Mouse (Mus musculus) stomach, adult 2 months (tissue): ENCODE data around the gene Txnip. TPM values are rescaled to one million over a fixed set of nuclear protein-coding genes. Genes with fewer than 3 reads are reported as not detected.

Experiments
- polyA plus RNA-seq: library from polyadenylated mRNA; depleted of rRNA; stranded (reverse); fragments of >200 nt; gene quantifications from 2 replicates; pipeline ENCODE4 v1.2.3, GENCODE M21; 2012; rRNA removed

Txnip gene
- 353 and 474 TPM in 2 replicates for polyA plus RNA-seq

GRCm38 (mm10) chr3:96557694-96558093, at the start of gene Txnip:
TSS of gene Txnip (plus strand) at chr3:96557957.

GRCm38 (mm10) chr3:96524914-96525313, 32.8 kb upstream of the Txnip start, which contains the start of gene Hfe2:
TSS of gene Hfe2 (plus strand) at chr3:96525172.

GRCm38 (mm10) chr3:96576690-96577541, 19.2 kb downstream of the Txnip start, which contains the start of gene Gm16253:
TSS of gene Gm16253 (plus strand) at chr3:96576984.

GRCm38 (mm10) chr3:96593790-96594560, 36.2 kb downstream of the Txnip start, which contains the start of gene Polr3gl:
TSS of gene Polr3gl (minus strand) at chr3:96594181.

GRCm38 (mm10) chr3:96596228-96596707, 38.5 kb downstream of the Txnip start, which contains the start of gene Ankrd34a:
TSS of gene Ankrd34a (plus strand) at chr3:96596636.

GRCm38 (mm10) chr3:96600639-96601250, 43.0 kb downstream of the Txnip start, which contains the start of gene Lix1l:
TSS of gene Lix1l (plus strand) at chr3:96601149.

Other genes with a start within 250 kb of the Txnip start
- 0.11 and 0.22 TPM in 2 replicates for gene BC107364, start 105.7 kb upstream of the Txnip start, polyA plus RNA-seq
- gene Hfe2, start 32.8 kb upstream of the Txnip start, polyA plus RNA-seq, result 5.6 and 7.5 TPM in 2 replicates
- gene Gm16253, start 19.0 kb downstream of the Txnip start, polyA plus RNA-seq, result 0.48 TPM in 1 of 2 replicates, not detected in the other
- 4.2 and 4.9 TPM in 2 replicates for gene Polr3gl, start 36.2 kb downstream of the Txnip start, polyA plus RNA-seq
- 0.85 and 1.1 TPM in 2 replicates for gene Ankrd34a, start 38.7 kb downstream of the Txnip start, polyA plus RNA-seq
- gene Lix1l, start 43.2 kb downstream of the Txnip start, polyA plus RNA-seq, result 4.0 and 6.1 TPM in 2 replicates
- gene Rbm8a, start 72.0 kb downstream of the Txnip start, polyA plus RNA-seq, result 0.35 and 0.47 TPM in 2 replicates
- gene Pex11b, start 77.4 kb downstream of the Txnip start, polyA plus RNA-seq, result 7.7 and 11.7 TPM in 2 replicates
- 0.04 TPM in 1 of 2 replicates, not detected in the other for gene Gm42957, start 77.5 kb downstream of the Txnip start, polyA plus RNA-seq
- 0.46 and 1.5 TPM in 2 replicates for gene Itga10, start 87.6 kb downstream of the Txnip start, polyA plus RNA-seq
- 2.9 and 3.7 TPM in 2 replicates for gene Ankrd35, start 112.2 kb downstream of the Txnip start, polyA plus RNA-seq
- gene Pias3, start 138.4 kb downstream of the Txnip start, polyA plus RNA-seq, result 20.9 and 23.0 TPM in 2 replicates
- 4.9 and 6.6 TPM in 2 replicates for gene Nudt17, start 150.6 kb downstream of the Txnip start, polyA plus RNA-seq
- gene Polr3c, start 169.7 kb downstream of the Txnip start, polyA plus RNA-seq, result 7.7 and 8.8 TPM in 2 replicates
- 3.2 and 3.8 TPM in 2 replicates for gene Rnf115, start 169.7 kb downstream of the Txnip start, polyA plus RNA-seq